Comparison of ENCODE assay signal across 9 mouse cellular contexts in the genomic region with DNA sequence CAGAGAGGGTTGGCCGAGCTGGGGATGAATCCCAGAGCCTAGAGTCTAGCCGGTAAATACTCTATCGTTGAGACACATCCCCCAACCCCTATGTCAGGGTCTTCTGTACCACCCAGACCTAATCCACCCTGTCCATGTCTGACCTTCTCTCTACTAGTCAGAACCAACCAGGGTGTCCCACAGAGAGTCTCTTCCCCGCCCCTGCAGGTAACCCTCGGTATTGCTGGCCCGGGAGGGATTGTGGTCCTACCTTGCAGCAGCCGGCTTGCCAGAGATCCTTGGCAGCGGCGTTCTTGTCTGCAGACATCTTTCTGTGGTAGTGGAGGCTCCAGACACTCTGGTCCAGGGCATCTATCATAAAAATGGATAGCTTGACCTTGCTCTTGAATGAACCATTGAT. TPM values are rescaled to one million over a fixed set of nuclear protein-coding genes. Genes with fewer than 3 reads are reported as not detected.
DNase-seq lines count a peak whose midpoint lies in the region; ATAC-seq lines count a peak whose summit lies in the region.
"Had no signal": no experiment of that assay in that cellular context is flagged by ENCODE, and none has a peak within 500 bp of the region (broad histone marks: within the 10 kb centered on the region; RNA-seq: fewer than 3 reads in every experiment).

No protein-coding gene starts in this region.

- H3K4me1 ChIP-seq in forebrain, embryonic 10.5 days = peaks cover 22% of the 10 kb centered on the region
- H3K4me1 ChIP-seq in forebrain, embryonic 15.5 days = no peaks in the 10 kb centered on the region
- peaks cover 13% of the 10 kb centered on the region for H3K4me1 ChIP-seq in heart, embryonic 15.5 days (replicated peaks)
- peaks cover 20% of the 10 kb centered on the region for H3K4me1 ChIP-seq in megakaryocyte, embryonic 14.5 days
- peaks cover 10% of the 10 kb centered on the region; the same call in 1 of the 2 replicates for H3K4me1 ChIP-seq in stomach, embryonic 14.5 days (ENCODE audit: control insufficient read depth, insufficient read depth, low read length)

- no peak overlapping the region for H3K27ac ChIP-seq in forebrain, embryonic 10.5 days
- no peak overlapping the region for H3K27ac ChIP-seq in forebrain, embryonic 15.5 days (replicated peaks)
- H3K27ac ChIP-seq in heart, embryonic 15.5 days = no peak overlapping the region
- no peak overlapping the region for H3K27ac ChIP-seq in stomach, embryonic 14.5 days (ENCODE audit: low read length)
- H3K27ac ChIP-seq: liver, embryonic 13.5 days had no signal

- no peak overlapping the region for H3K4me2 ChIP-seq in forebrain, embryonic 15.5 days (replicated peaks)
- H3K4me2 ChIP-seq in heart, embryonic 15.5 days = peak overlapping the region; percentile 52
- H3K4me2 ChIP-seq in stomach, embryonic 14.5 days (replicated peaks; ENCODE audit: low read depth, low read length) = peak overlapping the region; percentile 30

- WGBS in forebrain, embryonic 10.5 days = 18% methylated on average over 9 of the region's 9 CpGs
- WGBS in forebrain, embryonic 15.5 days = 22% methylated on average over 9 of the region's 9 CpGs
- 16% methylated on average over 9 of the region's 9 CpGs for WGBS in heart, embryonic 15.5 days
- WGBS in stomach, embryonic 14.5 days = 15% methylated on average over 9 of the region's 9 CpGs

- DNase-seq in forebrain, embryonic 10.5 days (ENCODE audit: extremely low spot score, low spot score) = peak; percentile 57
- DNase-seq in R1 (ENCODE audit: low read depth, low spot score) = peak; percentile 78
- peak; percentile 82 for DNase-seq in kidney, postnatal 10 days
- DNase-seq in right cerebral cortex, postnatal 10 days (ENCODE audit: low spot score in 2 of 2) = no peak
- DNase-seq: liver, embryonic 13.5 days had no signal

- H3K9ac ChIP-seq in forebrain, embryonic 15.5 days (replicated peaks) = no peak overlapping the region
- H3K9ac ChIP-seq in heart, embryonic 15.5 days = no peak overlapping the region
- no peak overlapping the region for H3K9ac ChIP-seq in stomach, embryonic 14.5 days (replicated peaks; ENCODE audit: low read depth, low read length)
- H3K9ac ChIP-seq: liver, embryonic 13.5 days had no signal

- no peak for ATAC-seq in forebrain, embryonic 15.5 days (replicated peaks)
- peak; percentile 47; the same call in 1 of the 2 replicates for ATAC-seq in heart, embryonic 15.5 days (replicated peaks; ENCODE audit: insufficient number of reproducible peaks, insufficient read depth, low FRiP score, low read depth)
- no peak for ATAC-seq in stomach, embryonic 14.5 days (ENCODE audit: insufficient number of reproducible peaks, insufficient read depth, low FRiP score, low read depth)

- peaks cover 52% of the 10 kb centered on the region for H3K27me3 ChIP-seq in forebrain, embryonic 10.5 days (ENCODE audit: poor library complexity, severe bottlenecking)
- peaks cover 26% of the 10 kb centered on the region for H3K27me3 ChIP-seq in forebrain, embryonic 15.5 days
- peaks cover 33% of the 10 kb centered on the region for H3K27me3 ChIP-seq in heart, embryonic 15.5 days
- H3K27me3 ChIP-seq in megakaryocyte, embryonic 14.5 days (replicated peaks) = peaks cover 61% of the 10 kb centered on the region
- H3K27me3 ChIP-seq in stomach, embryonic 14.5 days (ENCODE audit: control insufficient read depth, insufficient read depth, low read length) = no peaks in the 10 kb centered on the region

- H3K4me3 ChIP-seq in forebrain, embryonic 10.5 days = peak overlapping the region; percentile 23
- no peak overlapping the region for H3K4me3 ChIP-seq in forebrain, embryonic 15.5 days
- H3K4me3 ChIP-seq in heart, embryonic 15.5 days = peak overlapping the region; percentile 25
- H3K4me3 ChIP-seq in megakaryocyte, embryonic 14.5 days (replicated peaks) = peak overlapping the region; percentile 33
- H3K4me3 ChIP-seq in stomach, embryonic 14.5 days (ENCODE audit: low read depth, low read length) = no peak overlapping the region
- H3K4me3 ChIP-seq: liver, embryonic 13.5 days had no signal

- H3K9me3 ChIP-seq in forebrain, embryonic 10.5 days = peaks cover 3% of the 10 kb centered on the region; the same call in 1 of the 2 replicates
- H3K9me3 ChIP-seq in forebrain, embryonic 15.5 days = no peaks in the 10 kb centered on the region
- no peaks in the 10 kb centered on the region for H3K9me3 ChIP-seq in heart, embryonic 15.5 days (replicated peaks)
- H3K9me3 ChIP-seq in megakaryocyte, embryonic 14.5 days = peaks cover 10% of the 10 kb centered on the region
- peaks cover 4% of the 10 kb centered on the region; the same call in 1 of the 2 replicates for H3K9me3 ChIP-seq in stomach, embryonic 14.5 days (ENCODE audit: control insufficient read depth, low read depth, low read length)
- H3K9me3 ChIP-seq: liver, embryonic 13.5 days had no signal

- no peaks in the 10 kb centered on the region for H3K36me3 ChIP-seq in forebrain, embryonic 10.5 days (replicated peaks)
- no peaks in the 10 kb centered on the region for H3K36me3 ChIP-seq in forebrain, embryonic 15.5 days
- no peaks in the 10 kb centered on the region for H3K36me3 ChIP-seq in heart, embryonic 15.5 days
- H3K36me3 ChIP-seq in megakaryocyte, embryonic 14.5 days (replicated peaks; ENCODE audit: low read length) = no peaks in the 10 kb centered on the region
- H3K36me3 ChIP-seq in stomach, embryonic 14.5 days (ENCODE audit: control insufficient read depth, insufficient read depth, low read length) = no peaks in the 10 kb centered on the region
- H3K36me3 ChIP-seq: liver, embryonic 13.5 days had no signal

RNA-seq across cellular contexts. Expression of gene Cux1, which starts 13.9 kb away (rescaled TPM):
- polyA plus RNA-seq in forebrain, embryonic 10.5 days (2016; fragmentation: Nextera tagmentation; extraction: Ambion mirVana) = 106 and 107 TPM in 2 replicates
- 144 and 146 TPM in 2 replicates for polyA plus RNA-seq in forebrain, embryonic 15.5 days (2015; fragmentation: Nextera tagmentation; extraction: Ambion mirVana)
- 71.2 and 82.1 TPM in 2 replicates for polyA plus RNA-seq in heart, embryonic 15.5 days (2015; fragmentation: Nextera tagmentation; extraction: Ambion mirVana)
- polyA plus RNA-seq in megakaryocyte, embryonic 14.5 days (2012; ENCODE audit: insufficient read depth, low replicate concordance) = 29.7 and 39.7 TPM in 2 replicates
- polyA plus RNA-seq in stomach, embryonic 14.5 days (2014; fragmentation: Nextera tagmentation; extraction: Ambion mirVana) = 92.8 and 93.1 TPM in 2 replicates

Comparison
In these comparisons a context has a peak if more than half of its experiments do, and no peak if none do; other contexts are left out.
1. H3K4me3 ChIP-seq: peak in forebrain, embryonic 10.5 days (single experiment), heart, embryonic 15.5 days (single experiment) and megakaryocyte, embryonic 14.5 days (single experiment); none in forebrain, embryonic 15.5 days (single experiment) and stomach, embryonic 14.5 days (single experiment).
2. DNase-seq: peak in forebrain, embryonic 10.5 days (single experiment), R1 (single experiment) and kidney, postnatal 10 days (single experiment); none in right cerebral cortex, postnatal 10 days (0 of 2).